Mouse (Mus musculus) embryonic facial prominence, embryonic 14.5 days (tissue): ENCODE measurements around the gene C77080. TPM values are rescaled to one million over a fixed set of nuclear protein-coding genes. Genes with fewer than 3 reads are reported as not detected.

ENCODE experiments used
- ATAC-seq: fragments of 200-750 bp; cut with Nextera tagmentation; 2 replicates; pipeline ENCODE4 v1.8.0; 2017; ENCODE audit warnings: low read depth, moderate number of reproducible peaks, moderate TSS enrichment
- DNase-seq: peaks from one replicate; pipeline ENCODE4 v3.0.0-alpha.2; 2015; ENCODE audit warnings: low spot score
- H3K27ac ChIP-seq: fragments of 300-500 bp; sonication (generic); replicated peaks from 2 replicates; pipeline ENCODE4 v1.5.1; 2014; ENCODE audit warnings: low read depth, mild to moderate bottlenecking, low read length, moderate library complexity
- H3K27me3 ChIP-seq: fragments of 300-500 bp; sonication (generic); replicated peaks from 2 replicates; pipeline ENCODE4 v1.6.1; 2014; ENCODE audit warnings: low read length; ENCODE audit not compliant: control insufficient read depth, insufficient read depth
- H3K36me3 ChIP-seq: fragments of 300-500 bp; sonication (generic); 2 replicates; pipeline ENCODE4 v1.6.1; 2014; ENCODE audit warnings: low read length, mixed read lengths; ENCODE audit not compliant: control insufficient read depth, insufficient read depth
- H3K4me1 ChIP-seq: fragments of 300-500 bp; sonication (generic); 2 replicates; pipeline ENCODE4 v1.6.1; 2014; ENCODE audit warnings: antibody characterized with exemption, low read length; ENCODE audit not compliant: control insufficient read depth, insufficient read depth
- H3K4me2 ChIP-seq: fragments of 300-500 bp; sonication (generic); 2 replicates; pipeline ENCODE4 v1.6.1; 2014; ENCODE audit warnings: low read depth, mild to moderate bottlenecking, low read length, moderate library complexity, mixed read lengths
- H3K4me3 ChIP-seq: fragments of 300-500 bp; sonication (generic); 2 replicates; pipeline ENCODE4 v1.5.1; 2014; ENCODE audit warnings: low read depth, mild to moderate bottlenecking, low read length
- H3K9ac ChIP-seq: fragments of 300-500 bp; sonication (generic); 2 replicates; pipeline ENCODE4 v1.6.1; 2014; ENCODE audit warnings: low read depth, mild to moderate bottlenecking, low read length, moderate library complexity, mixed read lengths
- H3K9me3 ChIP-seq: fragments of 300-500 bp; sonication (generic); 2 replicates; pipeline ENCODE4 v1.6.1; 2016; ENCODE audit warnings: low read length; ENCODE audit not compliant: control insufficient read depth
- WGBS: fragments of 180-500 bp; shearing (Covaris S2); extraction: QIAGEN DNeasy Blood & Tissue Kit; methylation state at CpG from one replicate; pipeline ENCODE4 v1.1.7; 2014; 5-methylcytosine and 5-hydroxymethylcytosine counted together
- microRNA-seq: library from miRNA; unstranded; fragments of <30 nt; microRNA quantifications from one replicate; pipeline ENCODE4, GENCODE M21; 2016; ENCODE audit warnings: borderline number of aligned reads
- polyA plus RNA-seq: library from polyadenylated mRNA; unstranded; fragments of >200 nt; fragmentation: Nextera tagmentation; extraction: Ambion mirVana; gene quantifications from 2 replicates; pipeline ENCODE4 v1.2.1, GENCODE M21; 2014

The C77080 gene
- polyA plus RNA-seq, 1 experiment from 2014 or later: 6.2 TPM

- no peaks in the 10 kb centered on the region for H3K9me3 ChIP-seq
- H3K36me3 ChIP-seq: 0 out of 2 replicates have a peak, but pooled peaks cover 4% of the 10 kb centered on the region
- H3K27ac ChIP-seq: peak within 1 kb of the TSS; percentile 91
- H3K27me3 ChIP-seq: no peaks in the 10 kb centered on the region
- peak within 1 kb of the TSS; percentile 84 for H3K4me3 ChIP-seq
- ATAC-seq (peak; percentile 89), DNase-seq (peak; percentile 98)
- peak within 1 kb of the TSS; percentile 84 for H3K9ac ChIP-seq
- peak within 1 kb of the TSS; percentile 68 for H3K4me2 ChIP-seq
- WGBS: under 1% methylated on average over 54 of the region's 58 CpGs
- peaks cover 11% of the 10 kb centered on the region for H3K4me1 ChIP-seq
These were observed 71.4 kb downstream of the C77080 start, which contains the start of the genes S100pbp and Yars for GRCm38 (mm10) chr4:129189542-129190519. Gene S100pbp, minus strand, starts transcription at chr4:129189727. Gene Yars, plus strand, starts transcription at chr4:129189760.

GRCm38 (mm10) chr4:129188803-129189541, 72.2 kb downstream of the C77080 start:
- Histone ChIP-seq H3K9ac (peak overlapping the region; percentile 84), H3K4me1 (peaks cover 11% of the 10 kb centered on the region), H3K27me3 (no peaks in the 10 kb centered on the region), H3K9me3 (no peaks in the 10 kb centered on the region), H3K27ac (peak overlapping the region; percentile 91), H3K4me3 (peak overlapping the region; percentile 84), H3K4me2 (peak overlapping the region; percentile 68), H3K36me3 (peaks cover 3% of the 10 kb centered on the region; the same call in 1 of the 2 replicates)
- DNase-seq (peak; percentile 66), ATAC-seq (peak; percentile 73)
- 0% methylated on average over 19 of the region's 74 CpGs for WGBS

- DNase-seq (peak; percentile 6), ATAC-seq (no peak)
- peak overlapping the region; percentile 84 for H3K9ac ChIP-seq
- WGBS: 36% methylated on average over 5 of the region's 5 CpGs
- peak overlapping the region; percentile 91 for H3K27ac ChIP-seq
- H3K4me1 ChIP-seq: peaks cover 11% of the 10 kb centered on the region
- no peaks in the 10 kb centered on the region for H3K9me3 ChIP-seq
- H3K36me3 ChIP-seq: peaks cover 4% of the 10 kb centered on the region; the same call in 1 of the 2 replicates
- H3K4me2 ChIP-seq: peak overlapping the region; percentile 68
- H3K4me3 ChIP-seq: peak overlapping the region; percentile 84
- H3K27me3 ChIP-seq: no peaks in the 10 kb centered on the region
These were observed 73.1 kb downstream of the C77080 start for GRCm38 (mm10) chr4:129188041-129188659.

- peaks cover 76% of the 10 kb centered on the region for H3K36me3 ChIP-seq
- no peak overlapping the region for H3K4me2 ChIP-seq
- H3K9me3 ChIP-seq: no peaks in the 10 kb centered on the region
- no peak overlapping the region for H3K4me3 ChIP-seq
- H3K4me1 ChIP-seq: no peaks in the 10 kb centered on the region
- H3K9ac ChIP-seq: no peak overlapping the region
- peak; percentile 20 for DNase-seq
- WGBS: 45% methylated on average over 1 of the region's 1 CpGs
- ATAC-seq: no peak
- H3K27me3 ChIP-seq: no peaks in the 10 kb centered on the region
- no peak overlapping the region for H3K27ac ChIP-seq
These were observed 81.6 kb downstream of the C77080 start for GRCm38 (mm10) chr4:129179560-129179959.

GRCm38 (mm10) chr4:129172529-129172928, 88.7 kb downstream of the C77080 start:
- no peak for ATAC-seq
- H3K4me2 ChIP-seq: no peak overlapping the region
- peaks cover 82% of the 10 kb centered on the region for H3K36me3 ChIP-seq
- H3K4me1 ChIP-seq: no peaks in the 10 kb centered on the region
- H3K27me3 ChIP-seq: no peaks in the 10 kb centered on the region
- no peak overlapping the region for H3K27ac ChIP-seq
- 85% methylated on average over 1 of the region's 1 CpGs for WGBS
- no peaks in the 10 kb centered on the region for H3K9me3 ChIP-seq
- no peak overlapping the region for H3K9ac ChIP-seq
- no peak for DNase-seq
- no peak overlapping the region for H3K4me3 ChIP-seq

Small RNA genes within 50 kb of the gene (microRNA-seq; reads per million reads assigned to microRNA genes)
- not detected for gene Gm22994

Other genes with a start within 250 kb of the C77080 start
- 9.7 and 11.3 TPM in 2 replicates for gene Rnf19b, start 203.1 kb downstream of the C77080 start, polyA plus RNA-seq
- 6.9 and 8.4 TPM in 2 replicates for gene Tmem54, start 155.9 kb downstream of the C77080 start, polyA plus RNA-seq
- gene Hpca, start 139.4 kb downstream of the C77080 start, polyA plus RNA-seq: 3.6 and 4.9 TPM in 2 replicates
- 28.4 and 29.1 TPM in 2 replicates for gene Fndc5, start 124.4 kb downstream of the C77080 start, polyA plus RNA-seq
- 12.6 and 15.5 TPM in 2 replicates for gene S100pbp, start 71.7 kb downstream of the C77080 start, polyA plus RNA-seq
- 74.9 and 78.3 TPM in 2 replicates for gene Yars, start 71.6 kb downstream of the C77080 start, polyA plus RNA-seq
- gene Sync, start 26.2 kb upstream of the C77080 start, polyA plus RNA-seq: 7.9 and 11.7 TPM in 2 replicates
- 304 and 320 TPM in 2 replicates for gene Rbbp4, start 74.0 kb upstream of the C77080 start, polyA plus RNA-seq
- 37.1 and 45.0 TPM in 2 replicates for gene Zbtb8os, start 74.3 kb upstream of the C77080 start, polyA plus RNA-seq
- gene Zbtb8a, start 116.7 kb upstream of the C77080 start, polyA plus RNA-seq: 4.6 and 4.9 TPM in 2 replicates
- gene Zbtb8b, start 179.4 kb upstream of the C77080 start, polyA plus RNA-seq: 1.3 TPM in 2 replicates
- gene Bsdc1, start 200.2 kb upstream of the C77080 start, polyA plus RNA-seq: 27.7 and 29.0 TPM in 2 replicates
- not detected in 2 replicates for gene Tssk3, start 229.6 kb upstream of the C77080 start, polyA plus RNA-seq
- not detected in 2 replicates for gene Fam229a, start 229.8 kb upstream of the C77080 start, polyA plus RNA-seq